In the genomic region with DNA sequence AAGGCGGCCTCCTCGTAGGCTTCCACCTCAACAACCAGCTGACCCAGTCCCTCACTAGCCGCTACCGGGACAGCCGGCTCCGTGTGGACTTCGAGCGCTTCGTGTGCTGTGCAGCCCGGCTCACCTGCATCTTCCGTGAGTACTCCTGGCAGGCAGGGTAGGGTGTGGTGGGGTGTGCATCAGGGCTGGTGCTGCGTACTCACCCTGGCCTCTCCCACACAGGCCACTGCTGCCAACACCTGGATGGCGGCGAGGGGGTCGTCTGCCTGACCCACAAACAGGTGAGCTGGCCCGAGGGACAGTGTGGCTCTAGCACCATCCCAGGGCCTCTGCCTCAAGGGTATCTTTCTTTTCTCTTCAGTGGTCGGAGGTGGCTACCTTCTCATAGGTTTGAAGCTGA, we compare ENCODE assay signal across 39 mouse cellular contexts. TPM values are rescaled to one million over a fixed set of nuclear protein-coding genes. Genes with fewer than 3 reads are reported as not detected.
"Had no signal": no experiment of that assay in that cellular context is flagged by ENCODE, and none has a peak within 500 bp of the region (broad histone marks: within the 10 kb centered on the region; RNA-seq: fewer than 3 reads in every experiment).

No protein-coding gene starts in this region.

- H3K27ac ChIP-seq: heart, embryonic 10.5 days; heart, embryonic 13.5 days; heart, embryonic 15.5 days; hindbrain, embryonic 10.5 days; hindbrain, embryonic 12.5 days; hindbrain, embryonic 13.5 days; hindbrain, embryonic 14.5 days; hindbrain, embryonic 15.5 days; hindbrain, postnatal 0 days; intestine, embryonic 15.5 days; kidney, embryonic 15.5 days; kidney, postnatal 0 days; layer of hippocampus, adult 2 months had no signal

- DNase-seq: heart, postnatal 10 days; heart, postnatal 36 days; heart, postnatal 4 days; kidney, adult 11 months; kidney, adult 18-20 months; kidney, adult 2 months; kidney, adult 8-10 months; kidney, adult 9 months; kidney, postnatal 10 days; kidney, postnatal 14 days; kidney, postnatal 25 days; kidney, postnatal 36 days; kidney, postnatal 4 days; layer of hippocampus, adult 9-11 months; layer of hippocampus, postnatal 36 days had no signal

- ATAC-seq: hindbrain, embryonic 16.5 days; hindbrain, postnatal 0 days; inflammation-experienced regulatory T-cells, adult 6 months; intestine, embryonic 15.5 days; intestine, embryonic 16.5 days; intestine, postnatal 0 days had no signal

- H3K4me3 ChIP-seq: heart, embryonic 10.5 days; heart, embryonic 12.5 days; heart, embryonic 13.5 days; heart, embryonic 15.5 days; hindbrain, embryonic 10.5 days; hindbrain, embryonic 12.5 days; hindbrain, embryonic 13.5 days; hindbrain, embryonic 15.5 days; intestine, embryonic 15.5 days; kidney, embryonic 15.5 days; layer of hippocampus, adult 2 months had no signal

- H3K9me3 ChIP-seq: heart, embryonic 10.5 days; heart, embryonic 12.5 days; heart, embryonic 13.5 days; heart, embryonic 15.5 days; hindbrain, embryonic 10.5 days; hindbrain, embryonic 12.5 days; hindbrain, embryonic 13.5 days; hindbrain, embryonic 15.5 days; intestine, embryonic 15.5 days; kidney, embryonic 15.5 days had no signal

- H3K4me2 ChIP-seq: heart, embryonic 11.5 days; heart, embryonic 12.5 days; heart, embryonic 13.5 days; heart, embryonic 15.5 days; hindbrain, embryonic 12.5 days; hindbrain, embryonic 13.5 days; hindbrain, embryonic 14.5 days; hindbrain, embryonic 15.5 days; intestine, embryonic 15.5 days; kidney, embryonic 15.5 days had no signal

- H3K9ac ChIP-seq: heart, embryonic 12.5 days; heart, embryonic 13.5 days; heart, embryonic 15.5 days; hindbrain, embryonic 12.5 days; hindbrain, embryonic 13.5 days; hindbrain, embryonic 14.5 days; hindbrain, embryonic 15.5 days; intestine, embryonic 15.5 days; kidney, embryonic 15.5 days had no signal

RNA-seq across cellular contexts. Expression of a gene that starts 11.4 kb away (rescaled TPM):
- total RNA-seq: hematopoietic stem cell, adult 5-6 weeks; hindbrain, postnatal 0 days had no signal
- polyA plus RNA-seq: hindbrain, embryonic 10.5 days had no signal

RNA-seq across cellular contexts. Expression of a gene that starts 28.9 kb away (rescaled TPM):
- total RNA-seq: hematopoietic stem cell, adult 5-6 weeks; layer of hippocampus, adult 18-20 months; layer of hippocampus, adult 2 months; layer of hippocampus, adult 8-10 months; layer of hippocampus, postnatal 14 days; layer of hippocampus, postnatal 25 days; layer of hippocampus, postnatal 36 days had no signal
